Comparison of ENCODE assay signal across 27 mouse cellular contexts in the genomic region with DNA sequence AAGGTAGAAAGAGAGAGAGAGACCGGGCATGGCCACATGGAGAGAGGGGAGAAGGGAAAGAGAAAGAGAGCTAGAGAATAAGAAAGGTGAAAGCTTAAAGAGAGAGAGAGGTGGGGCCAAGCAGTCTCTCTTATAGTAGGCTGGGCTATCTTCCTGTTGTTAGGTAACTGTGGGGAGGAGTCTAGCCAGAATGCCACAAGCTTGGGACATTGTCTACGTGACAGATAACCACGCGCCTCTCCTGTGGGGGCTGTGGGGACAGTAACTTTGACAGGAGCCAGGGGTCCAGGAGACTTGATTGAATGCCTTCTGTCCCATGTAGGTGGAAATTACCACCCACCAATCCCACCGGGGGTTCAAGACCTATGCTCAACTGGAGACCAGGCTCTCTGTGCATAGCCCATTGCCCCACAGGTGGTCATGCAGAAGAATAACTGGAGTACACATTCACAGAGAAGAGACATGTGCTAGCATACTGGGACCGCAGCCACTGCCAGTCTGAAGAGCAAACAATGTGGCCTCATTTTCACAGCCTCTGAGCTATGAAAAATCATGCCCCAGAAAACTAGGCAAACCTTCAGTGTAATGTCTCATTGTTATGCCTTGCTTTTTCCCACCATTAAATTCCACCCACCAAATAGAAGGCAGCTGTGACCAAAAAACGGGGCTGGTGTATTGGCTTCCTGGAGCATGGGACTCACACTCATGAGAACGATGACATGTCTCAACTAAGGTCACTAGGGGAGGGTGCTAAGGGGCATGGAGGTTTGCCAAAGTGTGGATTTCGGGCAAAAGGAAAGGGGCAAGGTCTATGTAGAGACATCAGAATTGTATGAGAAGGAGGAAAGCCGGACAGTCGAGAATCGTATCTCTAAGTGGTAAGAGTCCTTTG.
DNase-seq lines count a peak whose midpoint lies in the region; ATAC-seq lines count a peak whose summit lies in the region.
"Had no signal": no experiment of that assay in that cellular context is flagged by ENCODE, and none has a peak within 500 bp of the region (broad histone marks: within the 10 kb centered on the region; RNA-seq: fewer than 3 reads in every experiment).

No protein-coding gene starts in this region.

- H3K36me3 ChIP-seq in liver, embryonic 15.5 days (replicated peaks) = no peaks in the 10 kb centered on the region
- H3K36me3 ChIP-seq in liver, embryonic 11.5 days (ENCODE audit: control insufficient read depth, insufficient read depth, low read length) = no peaks in the 10 kb centered on the region
- H3K36me3 ChIP-seq: embryonic facial prominence, embryonic 13.5 days; forebrain, embryonic 10.5 days; forebrain, embryonic 15.5 days; heart, embryonic 15.5 days; limb, embryonic 10.5 days; limb, embryonic 15.5 days; stomach, embryonic 15.5 days had no signal

- no peaks in the 10 kb centered on the region for H3K4me1 ChIP-seq in liver, embryonic 15.5 days (replicated peaks)
- H3K4me1 ChIP-seq in liver, embryonic 11.5 days (replicated peaks; ENCODE audit: control insufficient read depth, insufficient read depth, low read length) = no peaks in the 10 kb centered on the region
- no peaks in the 10 kb centered on the region for H3K4me1 ChIP-seq in brown adipose tissue, adult 24 weeks (ENCODE audit: control insufficient read depth, insufficient read depth, insufficient read length, low read length)
- H3K4me1 ChIP-seq: embryonic facial prominence, embryonic 13.5 days; forebrain, embryonic 10.5 days; forebrain, embryonic 15.5 days; limb, embryonic 10.5 days; limb, embryonic 15.5 days; stomach, embryonic 15.5 days had no signal

- no peak overlapping the region for H3K4me2 ChIP-seq in liver, embryonic 15.5 days
- no peak overlapping the region for H3K4me2 ChIP-seq in liver, embryonic 11.5 days
- H3K4me2 ChIP-seq: embryonic facial prominence, embryonic 13.5 days; forebrain, embryonic 15.5 days; heart, embryonic 15.5 days; limb, embryonic 15.5 days; lung, embryonic 14.5 days; midbrain, embryonic 11.5 days; stomach, embryonic 15.5 days had no signal

- 60% methylated on average over 12 of the region's 12 CpGs for WGBS in liver, embryonic 15.5 days (ENCODE audit: insufficient replicate concordance)
- WGBS in liver, embryonic 11.5 days = 82% methylated on average over 12 of the region's 12 CpGs

- no peak overlapping the region for H3K4me3 ChIP-seq in liver, embryonic 15.5 days (replicated peaks)
- no peak overlapping the region for H3K4me3 ChIP-seq in liver, embryonic 11.5 days (ENCODE audit: low read depth, low read length)
- no peak overlapping the region for H3K4me3 ChIP-seq in brown adipose tissue, adult 24 weeks (ENCODE audit: insufficient read depth, low read depth, low read length)
- H3K4me3 ChIP-seq: embryonic facial prominence, embryonic 13.5 days; forebrain, embryonic 10.5 days; forebrain, embryonic 15.5 days; heart, embryonic 15.5 days; limb, embryonic 10.5 days; limb, embryonic 15.5 days; stomach, embryonic 15.5 days had no signal

- H3K27me3 ChIP-seq in liver, embryonic 15.5 days = no peaks in the 10 kb centered on the region
- no peaks in the 10 kb centered on the region for H3K27me3 ChIP-seq in liver, embryonic 11.5 days (replicated peaks; ENCODE audit: control insufficient read depth, insufficient read depth, low read length)
- H3K27me3 ChIP-seq: embryonic facial prominence, embryonic 13.5 days; forebrain, embryonic 15.5 days; heart, embryonic 15.5 days; limb, embryonic 15.5 days; stomach, embryonic 15.5 days had no signal

- no peak overlapping the region for H3K9ac ChIP-seq in liver, embryonic 15.5 days
- H3K9ac ChIP-seq in liver, embryonic 11.5 days (ENCODE audit: low read depth, low read length) = no peak overlapping the region
- H3K9ac ChIP-seq: embryonic facial prominence, embryonic 13.5 days; forebrain, embryonic 15.5 days; heart, embryonic 15.5 days; limb, embryonic 15.5 days; lung, embryonic 14.5 days; stomach, embryonic 15.5 days had no signal

- no peaks in the 10 kb centered on the region for H3K9me3 ChIP-seq in liver, embryonic 15.5 days (replicated peaks)
- H3K9me3 ChIP-seq in liver, embryonic 11.5 days (ENCODE audit: control insufficient read depth, low read length) = no peaks in the 10 kb centered on the region
- H3K9me3 ChIP-seq: embryonic facial prominence, embryonic 13.5 days; forebrain, embryonic 10.5 days; forebrain, embryonic 15.5 days; heart, embryonic 15.5 days; limb, embryonic 10.5 days; limb, embryonic 15.5 days; stomach, embryonic 15.5 days had no signal

- peak; percentile 50 for DNase-seq in adrenal gland, postnatal 10 days
- no peak for DNase-seq in adrenal gland, adult 18-20 months (ENCODE audit: low spot score in 2 of 2)
- DNase-seq in liver, embryonic 11.5 days (ENCODE audit: low spot score) = no peak
- DNase-seq in right cerebral cortex, adult 2 months (ENCODE audit: low spot score in 2 of 2) = no peak
- no peak for DNase-seq in left cerebral cortex, adult 8-10 months (ENCODE audit: low spot score in 2 of 2)
- DNase-seq: adrenal gland, postnatal 14 days; cerebellum, adult 9-11 months; kidney, adult 9 months; kidney, postnatal 10 days; layer of hippocampus, postnatal 36 days; lung, embryonic 14.5 days; lung, postnatal 14 days; thymus, postnatal 14 days had no signal

- 0 out of 2 replicates have a peak overlapping the region, but pooled peaks have one; percentile 19 for H3K27ac ChIP-seq in liver, embryonic 15.5 days (replicated peaks)
- no peak overlapping the region for H3K27ac ChIP-seq in liver, embryonic 11.5 days (ENCODE audit: low read depth, low read length)
- H3K27ac ChIP-seq in brown adipose tissue, adult 24 weeks (replicated peaks; ENCODE audit: low read depth, low read length) = peak overlapping the region; percentile 79
- H3K27ac ChIP-seq: embryonic facial prominence, embryonic 13.5 days; forebrain, embryonic 10.5 days; forebrain, embryonic 15.5 days; heart, embryonic 15.5 days; limb, embryonic 10.5 days; limb, embryonic 15.5 days; stomach, embryonic 15.5 days had no signal

- ATAC-seq in liver, embryonic 15.5 days (ENCODE audit: insufficient read depth) = no peak
- no peak for ATAC-seq in liver, embryonic 11.5 days (replicated peaks; ENCODE audit: low FRiP score)
- peak; percentile 61 for ATAC-seq in neutrophil, adult 5-6 weeks (ENCODE audit: extremely low read depth, insufficient number of reproducible peaks, low FRiP score, poor library complexity, severe bottlenecking)
- ATAC-seq: forebrain, embryonic 15.5 days; hindbrain, embryonic 16.5 days; intestine, postnatal 0 days; midbrain, embryonic 16.5 days had no signal
